Mouse (Mus musculus): ENCODE data around the gene Olfr370.
"Not testable (repeated sequence)": the region's sequence is repeated elsewhere in the genome, so short reads cannot be mapped to it uniquely, and the experiment has no call there.

Olfr370 gene

DNA sequence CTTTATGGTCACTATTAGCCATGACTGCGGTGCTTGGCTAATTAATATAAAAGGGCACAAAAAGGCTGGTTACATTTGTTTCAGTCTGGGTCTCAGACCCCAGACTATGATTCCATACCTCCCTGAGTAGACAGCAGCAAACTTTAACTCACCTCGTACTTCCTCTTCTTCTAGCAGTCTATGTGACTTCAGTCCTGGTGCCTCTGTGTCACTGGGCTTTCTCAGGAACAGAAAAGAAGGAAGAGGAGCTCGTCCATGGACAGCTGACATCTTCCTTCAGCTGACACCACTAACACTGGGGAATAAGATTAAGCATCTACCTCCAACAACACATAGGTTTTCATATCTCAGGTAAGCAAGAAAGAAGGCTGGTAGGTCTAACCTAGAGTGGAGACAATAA lies at the start of gene Olfr370:
Gene Olfr370, plus strand, starts transcription at position 45 of the 400 bp plus-strand sequence.
- DNase-seq (ENCODE audit: low spot score) = no peak

DNA sequence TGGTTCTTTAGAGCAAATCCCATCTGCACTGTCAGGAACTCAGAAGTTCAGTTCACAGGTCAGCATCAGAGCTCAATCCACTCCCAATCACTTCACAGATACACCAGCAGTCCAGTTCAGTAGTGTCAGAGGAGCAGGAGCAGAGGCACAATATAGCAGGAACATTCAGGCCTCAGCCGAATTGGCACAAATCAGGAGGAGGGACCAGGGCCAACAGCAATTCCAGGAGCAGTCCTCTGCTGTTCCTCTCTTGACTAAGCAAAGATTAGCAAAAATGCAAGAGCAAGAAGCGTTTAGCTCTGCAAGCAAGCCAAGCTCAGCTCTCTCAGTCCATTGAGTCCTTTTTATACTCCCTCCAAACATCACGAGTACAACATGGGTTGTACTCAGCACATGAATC lies 23.9 kb upstream of the Olfr370 start:
- no peak for DNase-seq (ENCODE audit: low spot score)

DNA sequence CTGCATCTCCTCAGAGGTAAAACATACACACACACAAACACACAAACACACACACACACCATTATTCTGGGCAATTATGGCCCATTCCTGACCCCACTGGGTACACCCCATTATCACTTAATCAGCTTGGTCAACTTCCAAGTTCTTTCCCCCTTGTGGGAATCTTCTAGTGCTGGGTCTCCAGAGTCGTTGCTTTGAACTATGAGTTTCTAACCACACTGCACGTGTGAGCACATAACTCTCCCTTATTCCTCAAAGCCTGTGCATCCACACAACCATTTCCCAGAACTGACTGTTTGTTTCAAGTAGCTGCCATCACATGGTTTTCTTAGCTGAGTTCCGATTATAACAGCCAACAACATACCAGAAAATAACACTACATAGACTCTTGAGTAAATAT lies 15.1 kb upstream of the Olfr370 start:
- DNase-seq (ENCODE audit: low spot score) = no peak

DNA sequence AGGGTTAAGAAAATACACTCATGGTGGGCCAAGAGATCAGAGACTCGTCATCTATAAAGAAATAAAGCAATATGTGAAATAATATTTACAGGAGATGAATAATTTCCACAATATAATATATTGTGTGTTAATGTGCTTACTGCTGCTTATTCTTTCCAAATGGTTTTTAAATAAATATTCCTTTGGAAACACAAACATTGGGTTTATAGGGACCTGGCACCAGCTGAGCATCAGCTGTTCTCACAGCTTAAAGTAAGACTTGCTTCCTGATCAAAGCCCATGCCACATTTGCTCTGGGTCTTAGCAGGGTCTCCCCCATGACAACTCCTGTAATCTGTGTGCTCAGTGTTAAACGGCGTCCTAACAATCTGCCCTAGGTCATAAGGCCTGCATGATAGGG lies 14.7 kb upstream of the Olfr370 start:
- DNase-seq (ENCODE audit: low spot score) = not testable (repeated sequence)

DNA sequence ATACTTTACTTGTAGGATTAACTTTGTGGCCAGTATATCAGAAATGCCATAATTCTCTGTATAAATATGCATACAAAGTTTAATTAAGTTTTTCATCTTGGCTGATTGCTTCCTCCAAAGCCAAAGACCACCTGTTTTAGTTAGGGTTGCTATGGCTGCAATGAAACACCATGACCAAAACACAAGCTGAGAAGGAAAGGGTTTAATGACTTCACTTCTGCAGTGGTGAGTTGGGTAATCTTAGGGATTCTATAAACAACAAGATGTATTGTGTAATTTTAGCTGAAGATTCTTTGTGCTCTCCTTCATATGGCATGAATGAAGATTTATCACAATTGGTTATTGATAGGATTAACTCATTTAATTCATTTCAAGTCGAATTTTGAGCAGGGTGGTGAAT lies 14.3 kb upstream of the Olfr370 start:
- DNase-seq (ENCODE audit: low spot score) = no peak

DNA sequence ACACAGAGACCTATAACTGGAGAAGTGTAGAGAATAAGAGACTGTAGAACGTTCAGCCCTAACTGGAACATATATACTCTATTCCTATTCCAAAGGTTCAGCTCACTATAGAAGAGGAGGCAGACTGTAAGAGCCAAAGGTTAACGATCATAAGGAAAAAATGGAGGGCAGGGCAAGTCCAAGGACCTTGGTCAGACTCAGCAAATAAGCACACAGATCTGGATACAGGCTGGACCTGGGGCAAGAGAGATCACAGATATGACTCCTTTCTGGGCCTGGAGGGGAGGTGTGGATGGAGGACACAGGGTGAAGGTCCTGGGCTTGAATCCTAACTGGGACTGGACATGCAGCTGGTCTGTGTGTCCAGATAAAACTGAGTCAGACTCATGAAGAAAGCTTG lies 778 bp upstream of the Olfr370 start:
- no peak for DNase-seq (ENCODE audit: low spot score)

DNA sequence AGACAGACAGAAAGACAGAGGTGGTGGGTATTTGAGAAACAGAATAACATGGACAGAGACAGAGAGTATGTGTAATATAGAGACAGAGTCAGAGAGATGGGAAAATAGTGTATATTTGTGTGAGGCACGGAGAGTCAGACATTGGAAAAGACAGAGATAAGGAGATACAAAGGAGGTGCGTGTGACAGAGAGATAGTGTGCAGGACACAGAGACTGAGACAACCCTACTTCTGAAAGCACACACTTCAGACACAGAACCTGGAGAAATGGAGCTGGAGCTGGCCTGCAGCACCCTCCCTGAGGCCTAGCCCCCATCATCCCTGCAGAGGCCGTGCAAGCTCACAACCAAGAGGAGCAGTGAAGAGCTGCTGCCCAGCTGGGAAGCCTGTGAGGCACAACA lies 27.1 kb downstream of the Olfr370 start:
- DNase-seq (ENCODE audit: low spot score) = no peak

DNA sequence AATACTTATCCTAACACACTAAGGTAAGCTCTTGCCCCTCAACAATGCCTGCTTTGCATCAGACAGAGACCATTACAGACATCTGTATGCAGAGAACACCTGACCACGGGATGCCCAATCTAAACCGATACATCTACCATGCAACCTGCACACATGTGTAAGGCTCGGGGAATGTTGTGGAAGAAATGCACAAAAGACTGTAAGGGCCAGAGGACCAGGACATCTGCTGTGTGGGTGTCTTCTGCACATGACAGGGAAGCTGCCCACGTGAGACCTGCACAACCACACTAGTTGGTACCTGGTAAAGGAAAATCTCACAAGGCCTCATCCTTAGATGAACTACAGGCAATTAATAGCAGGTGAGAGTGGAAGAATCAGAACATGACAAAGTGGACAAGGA lies 27.7 kb downstream of the Olfr370 start:
- no peak for DNase-seq (ENCODE audit: low spot score)

DNA sequence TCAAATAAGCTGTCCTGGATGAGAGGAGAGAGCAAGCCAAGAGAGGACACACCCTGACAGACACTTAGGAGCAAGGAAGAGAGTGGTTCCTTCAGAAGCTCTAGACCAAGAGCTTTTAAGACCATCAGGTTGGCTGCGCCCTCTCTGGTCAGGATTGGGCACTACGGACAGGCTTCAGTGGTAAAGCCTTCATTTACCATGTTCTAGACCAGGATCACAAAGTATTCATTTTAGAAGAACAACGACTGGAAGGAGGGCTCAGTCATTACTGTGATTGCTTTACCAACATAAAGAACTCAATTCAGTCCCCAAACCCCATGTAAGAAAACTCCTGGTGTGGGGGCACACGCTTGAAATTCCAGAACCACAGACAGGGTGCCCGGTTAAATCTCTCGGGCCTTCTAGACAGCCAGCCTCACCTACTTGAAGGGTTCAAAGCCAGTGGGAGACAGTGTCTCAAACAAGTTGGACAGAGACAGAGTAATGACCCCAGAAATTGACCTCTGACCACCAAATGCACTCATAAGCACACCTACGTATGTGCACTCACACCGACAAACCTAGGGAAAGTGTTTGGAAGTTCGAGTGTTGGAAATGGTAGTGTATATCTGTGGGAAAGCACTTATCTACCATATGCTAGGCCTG lies 30.3 kb downstream of the Olfr370 start:
- DNase-seq (ENCODE audit: low spot score) = no peak

DNA sequence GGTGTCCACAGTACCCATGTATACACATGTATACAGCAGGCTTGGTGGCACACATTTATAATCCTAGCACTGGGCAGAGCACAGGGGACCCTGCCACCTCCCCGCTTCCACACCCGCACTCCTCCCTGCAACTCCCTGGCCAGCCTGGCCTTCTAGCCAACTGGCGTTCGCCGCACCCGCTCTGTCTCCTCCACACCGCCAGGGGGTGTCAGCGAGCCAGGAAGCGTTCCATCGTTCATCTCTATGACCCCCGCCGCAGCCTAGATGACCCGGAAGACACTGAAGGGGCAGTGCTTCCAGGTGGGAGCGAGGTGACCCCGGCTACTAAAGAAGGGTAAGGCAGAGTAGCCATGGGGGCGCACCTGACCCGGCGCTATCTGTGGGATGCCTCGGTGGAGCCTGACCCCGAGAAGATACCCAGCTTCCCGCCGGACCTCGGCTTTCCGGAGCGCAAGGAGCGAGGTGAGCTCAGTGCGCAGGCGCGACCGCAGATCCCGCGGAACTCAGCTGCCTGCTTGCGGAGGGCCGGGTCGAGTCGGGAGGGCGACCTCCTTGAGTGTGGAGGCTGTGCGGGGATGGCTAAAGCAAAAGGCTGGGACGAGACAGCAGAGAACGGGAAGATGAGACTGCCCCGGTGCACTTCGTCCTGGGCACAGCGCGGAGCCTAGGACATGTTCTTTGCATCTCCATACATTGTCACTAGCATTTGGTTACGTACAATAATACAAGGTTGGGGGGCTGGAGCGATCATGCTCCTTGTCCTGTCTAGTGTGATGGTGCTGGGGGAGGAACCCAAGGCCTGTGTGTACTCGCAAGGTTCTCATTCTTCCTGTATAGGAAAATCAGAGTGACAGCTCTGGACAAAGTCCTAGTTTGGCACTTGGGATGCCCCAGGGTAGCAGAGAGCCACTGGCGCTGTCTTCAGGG lies 31.2 kb downstream of the Olfr370 start, which contains the start of gene Ndufb7:
Gene Ndufb7, plus strand, starts transcription at position 203 of the 927 bp plus-strand sequence.
- peak; percentile 88 for DNase-seq (ENCODE audit: low spot score)

DNA sequence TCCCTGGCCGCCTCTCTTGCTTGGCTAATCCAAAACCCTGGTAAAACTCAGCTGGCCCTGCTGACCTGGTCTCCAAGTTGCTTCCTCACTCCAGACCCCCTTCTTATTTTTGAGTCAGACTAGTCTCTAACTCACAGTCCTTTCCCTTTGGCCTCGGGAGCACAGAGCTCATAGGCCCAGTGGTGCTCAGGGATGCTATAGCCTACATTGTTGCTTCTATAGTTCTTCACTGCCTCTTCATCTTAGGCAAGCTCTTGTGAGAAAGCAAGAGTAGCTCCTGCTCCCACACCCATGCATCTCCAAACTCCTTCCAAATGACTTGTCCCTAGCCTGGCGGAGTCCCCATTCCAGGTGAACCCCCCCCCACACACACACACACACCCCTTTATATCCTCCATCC lies 32.1 kb downstream of the Olfr370 start:
- no peak for DNase-seq (ENCODE audit: low spot score)

DNA sequence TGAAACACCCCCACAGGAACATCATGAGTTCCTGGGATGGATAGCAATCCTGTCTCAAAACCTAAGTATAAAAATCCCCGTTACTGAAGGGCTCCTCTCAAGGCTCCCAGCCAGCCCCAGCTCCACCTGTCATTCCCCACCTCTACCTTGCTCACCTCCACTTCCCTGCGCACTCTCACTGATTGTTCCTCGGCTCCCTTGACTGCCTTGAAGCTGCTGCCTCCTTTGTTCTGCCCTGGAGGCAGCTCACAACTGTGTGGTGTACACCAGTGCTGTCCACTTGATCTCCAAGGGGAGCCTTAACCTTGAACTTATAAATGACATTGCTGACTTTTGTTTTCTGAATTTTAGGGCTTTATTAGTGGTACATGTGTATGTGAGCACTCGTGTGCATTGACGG lies 32.5 kb downstream of the Olfr370 start:
- no peak for DNase-seq (ENCODE audit: low spot score)

DNA sequence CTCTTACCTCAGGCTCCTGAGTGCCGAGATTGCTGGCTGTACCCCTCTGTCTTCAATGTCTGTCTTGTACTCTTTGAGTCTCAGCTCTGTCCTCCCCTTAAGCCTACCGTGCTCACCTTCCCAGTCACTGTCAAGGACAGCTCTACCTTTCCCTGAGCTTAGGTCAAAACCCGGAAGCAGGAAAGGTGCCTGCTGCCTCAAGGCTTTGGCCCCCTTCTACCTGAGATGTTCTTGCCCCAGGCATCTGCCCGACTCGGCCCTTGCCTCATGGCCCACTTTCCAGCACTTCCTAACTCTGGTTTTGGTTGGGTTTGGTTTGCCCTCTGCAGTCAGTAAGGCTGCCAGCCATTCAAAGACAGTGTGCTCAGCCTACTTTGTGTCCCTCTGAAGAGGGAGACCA lies 33.2 kb downstream of the Olfr370 start:
- no peak for DNase-seq (ENCODE audit: low spot score)

DNA sequence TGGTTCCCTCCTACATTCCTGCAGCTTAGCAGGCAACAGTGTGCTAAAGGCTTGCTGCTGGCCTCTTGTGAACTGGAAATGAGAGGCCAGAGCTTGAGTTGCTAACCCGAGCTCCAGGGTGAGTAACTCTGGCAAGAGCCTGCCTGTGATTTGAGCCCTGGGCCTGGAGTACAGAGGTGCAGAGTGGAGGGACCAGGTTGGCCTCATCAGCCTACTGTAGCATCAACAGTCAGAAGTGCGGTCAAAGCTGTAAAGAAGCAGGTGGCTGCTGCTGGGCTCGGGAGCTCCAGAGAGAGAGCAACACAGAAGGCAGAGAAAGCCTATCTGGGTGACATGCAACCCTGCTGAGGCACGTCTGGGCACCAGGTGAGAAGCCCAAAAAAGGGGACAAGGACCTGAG lies 33.6 kb downstream of the Olfr370 start:
- no peak for DNase-seq (ENCODE audit: low spot score)

DNA sequence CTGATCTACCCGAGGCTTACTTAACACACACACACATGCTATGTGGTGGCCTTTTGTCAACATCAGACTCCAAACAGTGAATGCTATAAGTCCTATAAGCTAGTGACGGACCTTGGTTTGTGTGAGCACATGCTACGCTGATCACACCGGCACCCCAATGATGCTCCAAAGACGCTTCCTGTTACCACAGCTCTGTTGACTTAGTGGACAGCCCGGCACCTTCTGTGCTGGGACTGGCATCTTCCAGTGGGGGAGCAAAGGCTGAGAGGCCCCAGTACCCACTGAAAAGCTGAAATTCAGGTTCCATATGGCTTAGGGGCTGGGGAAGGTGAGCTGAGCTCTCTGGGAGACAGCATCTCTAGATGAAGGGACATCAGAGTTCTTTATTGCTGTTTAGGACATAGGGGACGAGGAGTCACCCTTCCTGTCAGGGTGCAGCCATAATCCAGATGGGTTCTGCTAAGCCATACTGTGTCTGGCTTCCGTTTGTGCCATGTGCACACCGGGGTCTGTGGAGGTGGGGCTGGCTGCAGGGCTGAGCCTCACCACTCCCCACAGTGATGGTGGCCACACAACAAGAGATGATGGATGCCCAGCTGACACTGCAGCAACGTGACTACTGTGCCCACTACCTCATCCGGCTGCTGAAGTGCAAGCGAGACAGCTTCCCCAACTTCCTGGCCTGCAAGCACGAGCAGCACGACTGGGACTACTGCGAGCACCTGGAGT lies 34.9 kb downstream of the Olfr370 start:
- DNase-seq (ENCODE audit: low spot score) = no peak

DNA sequence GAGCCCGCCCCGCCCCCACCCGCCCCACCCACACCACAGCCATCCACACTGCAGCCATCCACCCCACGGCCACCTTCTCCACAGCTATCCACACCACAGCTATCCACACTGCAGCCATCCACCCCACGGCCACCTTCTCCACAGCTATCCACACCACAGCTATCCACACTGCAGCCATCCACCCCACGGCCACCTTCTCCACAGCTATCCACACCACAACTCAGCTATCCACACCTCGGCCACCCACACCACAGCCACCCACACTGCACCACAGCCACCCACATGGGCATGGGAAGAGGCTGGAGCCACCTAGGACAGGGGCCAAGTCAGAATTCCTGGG lies 35.4 kb downstream of the Olfr370 start:
- not testable (repeated sequence) for DNase-seq (ENCODE audit: low spot score)

DNA sequence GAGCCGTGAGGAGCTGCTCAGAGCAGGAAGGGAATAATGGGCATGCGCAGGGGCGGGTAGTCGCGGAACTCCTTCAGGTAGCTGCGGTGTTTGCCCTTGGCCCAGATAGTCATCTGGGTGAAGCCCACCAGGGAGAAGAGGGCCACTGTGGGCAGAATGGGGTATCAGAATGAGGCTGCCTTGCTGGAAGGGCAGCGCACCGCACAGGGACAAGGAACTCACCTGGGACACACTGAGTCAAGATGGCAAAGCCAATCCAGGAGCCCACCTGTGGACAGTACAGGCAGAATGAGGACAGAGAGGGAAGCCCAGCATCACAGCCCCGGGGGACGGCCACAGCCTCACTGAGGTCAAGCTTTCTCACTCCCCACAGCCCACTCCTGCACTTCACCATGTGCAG lies 36.2 kb downstream of the Olfr370 start:
- no peak for DNase-seq (ENCODE audit: low spot score)

DNA sequence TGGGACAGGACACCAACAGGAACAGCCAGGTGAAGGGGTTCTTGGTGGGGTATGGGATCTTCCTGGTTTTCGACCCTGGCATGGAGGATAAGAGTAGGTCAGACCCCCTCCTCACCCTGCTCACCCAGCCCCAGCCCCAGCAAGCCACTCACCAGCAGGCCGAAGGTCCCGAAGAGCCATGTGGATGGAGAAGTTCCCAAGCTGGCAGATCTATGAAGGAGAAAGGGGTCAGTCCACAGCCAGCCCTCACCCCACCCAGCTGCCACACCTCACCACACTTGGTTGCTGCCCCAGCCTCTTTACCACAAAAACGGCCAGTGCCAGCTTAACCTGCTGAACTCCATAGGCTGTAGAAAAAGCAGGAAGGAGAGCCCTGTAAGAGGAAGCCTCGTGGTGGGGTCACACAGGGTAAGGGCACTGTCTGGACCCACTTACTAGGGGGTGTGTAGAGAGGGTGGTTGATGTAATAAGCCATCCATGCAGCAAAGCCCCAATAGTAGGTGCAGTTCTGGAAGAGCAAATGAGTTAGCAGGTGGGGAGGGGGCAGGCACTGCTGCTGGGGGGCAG lies 36.7 kb downstream of the Olfr370 start:
- no peak for DNase-seq (ENCODE audit: low spot score)

DNA sequence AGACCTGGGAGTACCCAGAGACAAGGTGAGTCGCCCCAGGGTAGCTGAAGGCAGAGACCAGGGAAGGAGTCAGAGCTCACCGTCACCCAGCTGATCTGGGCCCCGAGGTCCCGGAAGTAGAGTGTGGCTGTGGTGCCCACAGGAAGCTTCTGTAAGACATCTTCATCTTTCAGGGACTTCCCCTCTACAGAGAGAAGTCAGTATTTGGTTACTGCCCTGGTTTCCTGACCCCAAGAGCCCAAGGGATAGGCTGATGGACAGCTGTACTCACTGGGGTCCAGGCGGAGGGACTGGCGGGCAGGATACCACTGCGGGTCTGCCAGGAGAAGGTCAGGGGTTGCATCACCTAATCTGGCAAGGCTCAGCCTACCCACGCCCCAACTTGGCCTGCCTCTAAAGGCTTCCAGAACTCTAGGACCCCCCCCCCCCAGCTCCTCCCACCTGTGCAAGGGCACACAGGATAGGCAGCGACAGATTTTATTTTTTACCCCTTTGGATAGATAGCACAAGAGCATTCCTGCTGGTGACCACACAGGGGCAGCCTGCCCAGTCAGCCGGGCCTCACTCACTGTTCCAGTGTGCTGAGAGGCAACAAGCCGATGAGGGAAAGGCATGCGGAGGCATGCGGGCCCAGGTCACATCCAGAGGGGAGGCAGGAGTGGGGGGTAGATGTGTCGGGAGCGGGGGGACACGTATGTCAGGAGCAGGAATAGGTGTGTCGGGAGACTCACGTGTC lies 37.7 kb downstream of the Olfr370 start:
- no peak for DNase-seq (ENCODE audit: low spot score)

DNA sequence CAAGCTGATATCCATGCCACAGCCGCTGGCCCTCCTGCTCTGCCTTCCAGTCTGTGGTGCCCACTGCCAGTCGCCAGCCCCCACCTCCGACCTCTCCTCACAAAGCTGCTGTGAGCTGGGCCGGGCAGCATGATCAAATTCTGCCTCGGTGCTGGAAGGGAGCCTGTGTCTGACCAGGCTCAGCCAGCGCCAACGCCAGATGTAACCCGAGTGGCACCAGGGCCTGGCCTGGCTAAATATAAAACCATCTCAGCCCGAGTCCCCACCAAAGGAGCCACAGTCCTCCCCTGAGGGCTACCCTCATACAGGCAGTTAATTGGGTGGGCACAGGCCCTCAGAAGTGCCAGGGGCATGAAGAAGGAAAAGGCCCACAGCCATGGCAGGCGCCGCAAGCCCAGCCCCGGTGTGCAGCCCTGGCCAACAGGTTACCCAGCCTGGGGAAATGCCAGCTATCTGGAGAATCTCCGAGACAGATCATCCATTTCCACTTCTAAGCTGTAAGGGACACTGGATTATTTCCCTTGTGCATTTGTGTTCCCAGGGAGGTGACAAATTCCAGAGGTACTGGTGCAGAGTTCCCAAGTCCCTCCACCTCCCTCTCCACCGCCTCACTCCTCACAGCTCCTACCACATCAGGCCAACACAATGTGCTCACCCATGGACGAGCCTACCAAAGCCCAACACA lies 39.2 kb downstream of the Olfr370 start:
- DNase-seq (ENCODE audit: low spot score) = no peak
